Mouse (Mus musculus) C2C12 (cell line): ENCODE data around the gene Cluh.

Experiments
- CEBPB ChIP-seq: IDR thresholded peaks from one replicate; pipeline ENCODE4 v1.6.1; 2011; ENCODE audit warnings: low read depth, mild to moderate bottlenecking, control low read depth, moderate library complexity
- CTCF ChIP-seq: IDR thresholded peaks from one replicate; pipeline ENCODE4 v1.5.1; 2011; ENCODE audit not compliant: control insufficient read depth, insufficient read depth, insufficient read length
- MAX ChIP-seq: IDR thresholded peaks from one replicate; pipeline ENCODE4 v1.6.1; 2011; ENCODE audit warnings: mild to moderate bottlenecking, control low read depth
- MYOD1 ChIP-seq: IDR thresholded peaks from one replicate; pipeline ENCODE4 v1.6.1; 2011; ENCODE audit warnings: low read depth; ENCODE audit not compliant: control insufficient read depth, insufficient read length
- USF1 ChIP-seq: IDR thresholded peaks from one replicate; pipeline ENCODE4 v1.6.1; 2011; ENCODE audit warnings: low read depth, mild to moderate bottlenecking, control low read depth, moderate library complexity

DNA sequence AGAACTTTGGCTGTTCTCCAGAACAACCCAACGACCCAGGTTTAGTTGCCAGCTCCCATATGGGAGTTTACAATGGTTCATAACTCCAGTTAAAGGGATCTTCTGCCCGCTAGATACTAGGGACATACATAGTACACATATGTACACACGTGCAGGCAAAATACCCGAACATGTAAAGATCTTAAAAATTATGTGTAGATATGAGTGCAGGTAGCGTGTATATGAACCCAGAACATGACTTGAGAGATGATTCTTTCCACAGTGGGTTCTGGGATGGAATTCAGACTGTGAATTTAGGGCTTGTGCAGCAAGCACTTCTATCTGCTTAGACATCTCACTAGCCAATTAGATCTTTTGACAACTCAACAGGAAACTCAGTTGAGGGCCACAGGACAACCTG lies 22.5 kb downstream of the Cluh start:
- TF ChIP-seq CTCF, result no peak
- TF ChIP-seq MYOD1, result no peak
- TF ChIP-seq CEBPB, result no peak
- no peak for TF ChIP-seq MAX
- no peak for TF ChIP-seq USF1
